Mouse (Mus musculus) spleen, adult 12 weeks (tissue): ENCODE data around the gene Crim1.
A peak's percentile ranks its signal among the peaks of the same experiment; 100 is the strongest.

Experiments used
- DNase-seq: peaks from one replicate; pipeline ENCODE4 v3.0.0; 2022; ENCODE audit warnings: low spot score

The Crim1 gene

GRCm38 (mm10) chr17:78199626-78200560 lies at the start of gene Crim1:
Crim1 (plus strand) TSS chr17:78200248.
- peak; percentile 18 for DNase-seq

- no peak for DNase-seq
Observed at GRCm38 (mm10) chr17:78151479-78152282, 48.4 kb upstream of the Crim1 start.

GRCm38 (mm10) chr17:78163278-78163677 lies 36.8 kb upstream of the Crim1 start:
- DNase-seq = no peak

- DNase-seq = no peak
Observed at GRCm38 (mm10) chr17:78163724-78164236, 36.3 kb upstream of the Crim1 start.

- DNase-seq = no peak
Observed at GRCm38 (mm10) chr17:78165855-78166254, 34.2 kb upstream of the Crim1 start.

- no peak for DNase-seq
Observed at GRCm38 (mm10) chr17:78166566-78166965, 33.5 kb upstream of the Crim1 start.

- DNase-seq = no peak
Observed at GRCm38 (mm10) chr17:78172371-78172770, 27.7 kb upstream of the Crim1 start.

GRCm38 (mm10) chr17:78180766-78181165 lies 19.3 kb upstream of the Crim1 start:
- DNase-seq = no peak

GRCm38 (mm10) chr17:78196184-78196583 lies 3.9 kb upstream of the Crim1 start:
- no peak for DNase-seq

GRCm38 (mm10) chr17:78197111-78197510 lies 2.9 kb upstream of the Crim1 start:
- no peak for DNase-seq

- DNase-seq = no peak
Observed at GRCm38 (mm10) chr17:78198140-78198539, 1.9 kb upstream of the Crim1 start.

- DNase-seq = no peak
Observed at GRCm38 (mm10) chr17:78198820-78199219, 1.2 kb upstream of the Crim1 start.

- DNase-seq = no peak
Observed at GRCm38 (mm10) chr17:78199231-78199625, 820 bp upstream of the Crim1 start.

- DNase-seq = no peak
Observed at GRCm38 (mm10) chr17:78200561-78201220, 643 bp downstream of the Crim1 start.

GRCm38 (mm10) chr17:78201221-78202058 lies 1.4 kb downstream of the Crim1 start:
- no peak for DNase-seq

- no peak for DNase-seq
Observed at GRCm38 (mm10) chr17:78202221-78202620, 2.2 kb downstream of the Crim1 start.

GRCm38 (mm10) chr17:78202756-78203155 lies 2.7 kb downstream of the Crim1 start:
- DNase-seq = no peak

- no peak for DNase-seq
Observed at GRCm38 (mm10) chr17:78203478-78203877, 3.4 kb downstream of the Crim1 start.

GRCm38 (mm10) chr17:78206421-78206820 lies 6.4 kb downstream of the Crim1 start:
- DNase-seq = no peak

GRCm38 (mm10) chr17:78207246-78207645 lies 7.2 kb downstream of the Crim1 start:
- no peak for DNase-seq

- no peak for DNase-seq
Observed at GRCm38 (mm10) chr17:78208805-78209204, 8.8 kb downstream of the Crim1 start.
